Mouse (Mus musculus): ENCODE results near the gene Prelp.
A peak's percentile ranks its signal among the peaks of the same experiment; 100 is the strongest.
"Not testable (repeated sequence)": the region's sequence is repeated elsewhere in the genome, so short reads cannot be mapped to it uniquely, and the experiment has no call there.

The Prelp gene

DNA sequence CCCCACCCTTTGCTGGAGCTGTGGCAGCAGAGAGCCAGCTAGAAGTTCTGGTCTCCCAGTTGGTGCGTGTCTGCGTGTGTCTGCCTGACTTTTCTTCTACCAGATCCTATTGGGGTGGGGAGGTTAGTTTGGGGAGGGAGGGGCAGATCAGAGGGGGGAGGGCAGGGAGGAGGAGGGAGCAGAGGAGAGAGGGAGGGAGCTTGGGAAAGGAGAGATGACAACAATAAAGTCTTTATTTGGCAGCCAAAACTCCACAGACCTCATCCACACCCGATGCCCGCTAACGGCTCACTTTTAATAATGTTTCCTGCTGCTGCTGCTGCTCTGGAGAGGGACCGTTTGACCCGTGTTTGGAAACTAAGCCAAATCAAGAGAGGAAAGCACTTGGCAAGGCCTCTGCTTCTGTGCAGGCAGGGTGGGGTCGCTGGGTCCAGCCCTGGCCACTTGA is at the start of gene Prelp:
TSS of gene Prelp (minus strand) at position 111 of the 448 bp plus-strand sequence.
- DNase-seq, result peak; percentile 69

DNA sequence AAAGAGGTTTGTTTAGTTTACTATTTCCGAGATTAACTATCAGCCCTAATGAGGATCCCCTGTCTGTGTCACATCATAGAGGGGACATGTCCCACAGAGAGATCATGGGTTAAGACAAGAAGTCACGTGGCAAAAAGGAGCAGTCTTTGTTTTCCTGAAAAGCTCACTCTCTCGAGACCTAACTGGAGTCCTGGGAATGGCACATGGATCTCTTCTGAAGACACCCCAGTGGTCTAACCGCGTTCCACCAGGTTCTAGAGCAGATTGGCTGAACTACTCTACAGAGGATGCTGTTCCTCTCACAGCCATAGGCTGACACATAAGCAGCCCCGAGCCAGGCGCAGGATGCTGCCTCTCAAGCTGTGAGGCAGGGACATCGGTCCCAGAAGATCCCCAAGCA is 48.2 kb upstream of the Prelp start:
- DNase-seq, result no peak

DNA sequence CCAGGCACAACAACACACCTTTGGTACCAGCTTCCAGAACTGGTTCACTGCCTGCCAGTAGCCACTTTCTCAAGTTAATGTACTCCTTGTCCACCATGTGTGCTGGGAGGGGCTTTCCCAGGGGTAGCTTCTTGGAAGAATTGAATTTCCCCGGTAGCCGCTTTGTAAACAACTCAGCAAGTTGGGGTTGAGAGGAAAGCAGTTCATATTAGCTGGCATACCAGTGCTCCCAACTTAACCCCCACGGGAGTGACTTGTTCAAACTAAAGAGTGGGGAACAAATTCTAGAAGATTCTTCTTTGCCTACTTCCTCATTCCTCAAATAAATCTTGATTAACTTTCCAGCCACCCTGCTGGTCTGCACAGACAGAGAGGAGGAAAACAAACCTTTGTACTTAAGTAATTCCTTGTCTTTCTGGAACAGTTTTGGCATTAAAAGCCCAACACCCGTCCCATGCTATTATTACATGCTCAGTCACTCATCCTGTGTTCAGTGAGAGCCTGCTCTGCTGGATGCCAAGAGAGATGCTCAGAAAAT is 47.6 kb upstream of the Prelp start:
- no peak for DNase-seq

DNA sequence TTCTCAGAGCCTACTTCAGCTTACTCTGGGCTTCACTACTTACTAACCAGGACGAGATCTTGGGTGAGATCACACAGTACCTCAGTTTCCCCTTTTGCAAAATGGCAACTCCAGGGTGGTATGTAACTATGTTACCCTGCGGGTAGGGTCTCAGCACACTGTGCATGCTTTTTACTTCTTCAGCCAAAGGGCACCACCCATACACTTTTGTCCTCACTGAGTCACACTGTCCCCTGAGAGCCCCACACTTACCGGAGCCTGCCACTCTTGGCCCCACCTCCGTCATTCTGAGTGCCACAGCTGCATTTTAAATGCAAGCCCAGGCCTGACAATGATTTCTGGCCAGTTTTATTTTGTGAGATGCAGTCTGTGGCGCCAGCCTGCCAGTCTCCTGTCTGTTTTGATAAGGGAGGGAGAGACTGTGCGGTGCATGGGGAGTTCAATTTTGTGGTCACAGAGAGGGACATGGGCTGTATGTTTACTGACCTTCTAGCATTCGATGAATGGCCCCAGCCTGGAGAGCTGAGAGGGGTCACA is 46.3 kb upstream of the Prelp start:
- no peak for DNase-seq

DNA sequence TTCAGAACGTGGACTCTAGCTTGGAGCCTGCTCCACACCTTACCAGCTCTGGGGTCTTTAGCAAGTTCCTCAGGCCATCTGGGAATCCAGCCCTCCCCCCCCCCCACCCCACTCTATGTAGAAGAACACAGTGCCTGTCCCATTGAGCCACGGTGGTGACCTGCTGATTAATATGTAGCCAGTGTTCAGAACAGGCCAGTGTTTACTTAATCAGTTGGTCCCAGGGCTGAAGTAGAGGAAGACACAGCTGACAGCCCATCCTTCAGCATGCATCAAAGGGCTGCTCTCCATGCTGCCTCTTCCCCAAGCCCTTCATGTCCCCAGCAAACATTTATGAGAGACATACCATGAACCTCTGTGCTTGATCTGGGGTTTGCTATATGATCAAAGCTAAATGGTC is 44.8 kb upstream of the Prelp start:
- DNase-seq, result no peak

DNA sequence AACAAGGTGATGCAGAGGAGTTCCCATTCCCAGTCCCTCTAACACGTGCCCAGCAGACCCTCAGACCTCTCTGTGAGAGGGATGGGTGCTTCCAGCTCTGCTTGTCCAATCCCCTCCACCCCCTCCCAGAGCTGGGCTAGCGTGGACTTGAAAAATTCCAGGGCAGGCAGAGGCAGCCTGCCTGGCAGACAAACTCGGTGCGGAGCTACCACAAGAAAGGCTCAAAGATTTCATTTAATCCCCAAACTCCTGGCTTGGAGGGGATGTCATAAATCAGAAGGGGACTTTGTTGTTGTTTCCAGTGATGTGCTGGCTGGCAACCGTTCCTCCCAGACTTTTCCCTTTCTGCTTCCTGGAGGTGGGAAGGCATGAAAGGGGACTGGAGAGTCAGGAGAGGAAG is 44.1 kb upstream of the Prelp start:
- DNase-seq, result peak; percentile 39

DNA sequence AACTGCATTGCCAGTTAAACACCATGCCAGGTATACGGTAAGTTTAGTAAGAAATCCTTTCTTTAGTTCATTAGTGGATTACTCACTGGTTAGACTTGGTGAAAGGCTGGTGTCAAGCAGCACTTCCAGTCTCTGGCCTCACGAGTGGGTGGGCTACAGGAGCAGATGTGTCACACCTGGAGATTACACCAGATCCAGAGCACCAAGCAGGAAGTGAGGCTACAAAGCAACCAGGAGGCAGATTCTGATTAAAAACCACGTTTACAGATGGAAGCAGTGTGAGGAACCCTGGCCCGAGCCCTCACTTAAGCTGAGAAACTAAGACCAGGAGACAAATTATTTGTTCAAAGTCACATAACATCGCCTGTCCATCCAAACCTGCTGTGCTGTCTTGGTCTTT is 43.5 kb upstream of the Prelp start:
- DNase-seq, result peak; percentile 5

DNA sequence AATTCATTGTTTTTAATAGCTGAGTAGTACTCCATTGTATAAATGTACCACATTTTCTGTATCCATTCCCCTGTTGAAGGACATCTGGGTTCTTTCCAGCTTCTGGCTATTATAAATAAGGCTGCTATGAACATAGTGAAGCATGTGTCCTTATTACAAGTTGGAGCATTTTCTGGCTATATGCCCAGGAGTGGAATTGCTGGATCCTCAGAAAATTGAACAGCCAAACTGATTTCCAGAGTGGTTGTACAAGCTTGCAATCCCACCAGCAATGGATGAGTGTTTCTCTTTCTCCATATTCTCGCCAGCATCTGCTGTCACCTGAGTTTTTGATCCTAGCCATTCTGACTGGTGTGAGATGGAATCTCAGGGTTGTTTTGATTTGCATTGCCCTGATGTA is 42.4 kb upstream of the Prelp start:
- not testable (repeated sequence) for DNase-seq

DNA sequence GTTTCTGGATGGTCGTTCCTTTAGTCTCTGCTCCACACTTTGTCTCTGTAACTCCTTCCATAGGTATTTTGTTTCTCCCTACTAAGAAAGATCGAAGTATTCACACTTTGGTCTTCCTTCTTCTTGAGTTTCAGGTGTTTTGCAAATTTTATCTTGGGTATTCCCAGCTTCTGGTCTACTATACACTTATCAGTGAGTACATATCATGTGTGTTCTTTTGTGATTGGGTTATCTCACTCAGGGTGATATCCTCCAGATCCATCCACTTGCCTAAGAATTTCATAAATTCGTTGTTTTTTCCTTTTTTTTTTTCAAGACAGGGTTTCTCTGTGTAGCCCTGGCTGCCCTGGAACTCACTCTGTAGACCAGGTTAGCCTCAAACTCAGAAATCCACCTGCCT is 41.9 kb upstream of the Prelp start:
- DNase-seq, result not testable (repeated sequence)

DNA sequence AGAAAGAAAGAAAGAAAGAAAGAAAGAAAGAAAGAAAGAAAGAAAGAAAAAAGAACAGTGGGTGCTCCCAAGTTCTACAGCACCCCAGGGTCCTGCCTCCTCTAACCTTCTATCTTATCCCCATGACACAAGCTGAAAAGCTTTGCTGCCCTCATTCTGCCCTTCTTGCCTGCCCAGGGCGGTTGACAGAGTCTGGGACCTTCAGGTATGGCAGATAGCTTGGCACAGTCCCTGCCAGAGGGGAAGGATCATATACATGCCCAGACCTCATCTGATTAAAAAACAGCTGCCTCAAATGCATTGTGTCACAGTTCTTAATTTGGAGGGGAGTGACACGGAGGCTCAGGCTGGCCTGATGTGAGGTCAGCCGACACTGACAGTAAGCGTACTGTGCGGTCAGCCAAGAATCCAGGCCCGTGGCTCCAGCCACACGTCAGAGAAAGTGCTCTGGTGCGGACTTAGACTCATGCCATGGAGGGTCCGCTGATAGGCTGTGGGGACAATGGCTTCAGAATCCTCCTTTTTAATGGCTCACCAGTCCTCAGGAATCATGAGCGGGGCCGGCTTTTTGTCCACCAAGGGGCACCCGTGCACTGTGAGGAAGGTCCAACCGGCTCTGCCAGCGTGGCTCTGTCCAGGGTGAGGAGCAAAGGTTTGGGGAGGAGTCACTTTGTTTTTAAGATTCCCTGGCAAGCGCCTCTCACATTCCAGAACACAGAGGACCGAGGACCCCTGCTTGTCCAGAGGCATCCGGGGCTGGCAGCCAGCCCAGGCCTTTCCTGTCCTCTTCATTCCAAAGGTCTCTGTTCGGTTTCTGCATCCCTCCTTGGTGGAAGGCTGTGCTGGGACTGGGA is 40.3 kb upstream of the Prelp start:
- DNase-seq, result peak; percentile 96

DNA sequence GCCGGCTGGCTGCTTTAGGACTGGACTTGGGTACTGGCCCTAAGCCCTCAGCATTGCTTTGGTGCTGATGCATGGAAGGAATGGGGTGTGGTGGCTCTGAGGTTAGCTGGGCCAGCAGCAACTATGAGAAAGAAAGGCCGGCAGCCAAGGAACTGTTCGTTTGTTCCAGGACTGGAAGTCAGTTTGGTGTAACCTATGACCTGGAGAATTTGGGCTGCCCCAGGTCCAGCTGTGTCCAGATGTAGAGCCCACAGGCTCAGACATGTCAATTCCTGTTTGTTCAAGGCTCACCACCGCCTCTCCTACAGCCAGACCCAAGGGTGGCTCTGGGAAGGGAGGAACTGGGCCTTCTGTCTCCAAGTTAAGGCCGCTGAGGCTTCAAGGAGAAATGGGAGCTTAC is 38.3 kb upstream of the Prelp start:
- peak; percentile 58 for DNase-seq

DNA sequence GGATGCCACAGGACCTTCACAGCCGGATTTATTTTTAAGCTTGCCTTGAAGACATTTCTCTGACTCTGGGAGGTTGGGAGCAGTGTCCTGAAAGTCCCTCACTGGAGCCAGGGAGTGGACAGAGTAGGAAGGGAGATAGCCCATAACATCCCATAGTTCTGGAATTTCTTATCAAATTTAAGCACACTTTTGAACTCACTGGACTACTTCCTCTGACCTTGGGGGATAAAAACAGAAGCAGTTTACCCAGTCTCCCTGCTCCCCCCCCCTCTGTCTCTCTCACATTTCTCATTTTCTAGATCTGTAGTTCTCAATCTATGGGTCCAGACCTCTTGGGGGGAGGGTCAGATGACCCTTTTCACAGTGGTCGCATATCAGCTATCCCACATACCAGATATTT is 32.8 kb upstream of the Prelp start:
- no peak for DNase-seq

DNA sequence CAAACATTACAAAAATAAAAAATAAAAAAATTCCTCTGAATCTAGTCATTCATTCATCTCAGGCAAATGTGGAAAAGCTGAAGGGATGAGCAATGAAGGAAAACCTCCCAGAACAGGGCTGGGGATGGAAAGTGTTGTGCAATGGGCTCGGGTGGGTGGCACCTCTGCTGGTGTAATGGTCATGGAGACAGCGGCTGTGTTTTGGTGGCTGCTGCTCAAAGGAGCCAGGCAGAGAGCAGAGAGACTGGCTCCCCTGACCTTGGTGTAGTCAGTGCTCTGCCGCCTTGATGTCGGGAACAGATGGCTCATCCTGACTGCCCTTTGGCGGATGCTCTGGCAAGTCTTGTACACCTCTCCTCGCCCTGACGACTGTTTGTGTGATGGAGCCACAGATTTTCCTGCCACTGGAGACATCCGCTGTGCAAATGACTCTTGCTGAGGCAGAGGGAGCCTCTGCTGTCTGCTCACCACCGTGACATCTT is 32.1 kb upstream of the Prelp start:
- no peak for DNase-seq

DNA sequence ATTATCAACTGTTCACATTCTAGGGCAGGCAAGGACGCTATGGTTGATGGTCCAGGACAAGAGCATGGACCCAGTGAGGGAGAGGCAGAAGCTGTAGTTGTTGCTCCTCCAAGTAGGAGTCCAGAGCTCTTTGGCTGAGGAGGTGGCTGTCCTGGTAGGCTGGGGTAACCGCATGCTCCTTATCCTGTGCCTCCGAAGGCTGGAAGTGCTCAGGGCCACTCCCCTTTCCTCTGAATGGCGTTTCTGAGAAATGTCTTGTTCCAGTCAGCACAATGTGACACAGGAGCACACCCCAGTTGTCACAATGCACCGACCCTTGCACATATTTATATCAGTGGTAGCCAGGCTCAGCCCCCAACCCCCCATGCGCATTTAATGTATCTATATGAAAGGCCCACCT is 30.4 kb upstream of the Prelp start:
- no peak for DNase-seq

DNA sequence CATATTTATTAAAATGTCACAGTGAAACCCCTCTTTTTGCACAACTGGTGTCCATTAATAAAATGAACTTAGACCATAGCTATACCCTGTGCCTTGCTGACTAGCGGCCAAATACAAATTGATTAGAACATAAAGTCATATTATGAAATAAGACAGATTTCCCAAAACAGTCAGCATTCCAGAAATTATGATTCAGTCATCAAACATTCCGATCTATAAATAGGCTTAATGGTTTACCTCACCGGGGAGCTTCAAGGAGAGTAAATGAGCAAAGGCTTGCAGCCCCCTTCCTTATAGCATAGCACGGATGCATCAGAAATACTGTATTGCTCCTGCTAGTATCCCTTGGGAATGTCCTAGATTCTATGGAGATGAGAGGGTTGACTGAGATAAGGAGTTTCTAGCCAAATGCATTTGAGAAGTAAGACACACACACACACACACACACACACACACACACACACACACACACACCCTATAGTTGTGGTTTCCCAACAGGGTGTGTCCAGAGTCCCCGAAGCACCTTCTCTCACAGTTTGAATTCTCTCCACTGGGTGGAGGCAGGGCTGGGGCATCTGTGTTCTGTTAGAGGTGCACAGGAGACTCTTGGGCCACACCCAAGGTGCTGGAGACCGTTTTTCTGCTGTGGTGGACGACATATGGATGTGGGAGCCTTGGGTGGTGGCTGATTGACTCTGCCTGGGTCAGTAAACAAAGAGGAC is 29.0 kb upstream of the Prelp start:
- no peak for DNase-seq

DNA sequence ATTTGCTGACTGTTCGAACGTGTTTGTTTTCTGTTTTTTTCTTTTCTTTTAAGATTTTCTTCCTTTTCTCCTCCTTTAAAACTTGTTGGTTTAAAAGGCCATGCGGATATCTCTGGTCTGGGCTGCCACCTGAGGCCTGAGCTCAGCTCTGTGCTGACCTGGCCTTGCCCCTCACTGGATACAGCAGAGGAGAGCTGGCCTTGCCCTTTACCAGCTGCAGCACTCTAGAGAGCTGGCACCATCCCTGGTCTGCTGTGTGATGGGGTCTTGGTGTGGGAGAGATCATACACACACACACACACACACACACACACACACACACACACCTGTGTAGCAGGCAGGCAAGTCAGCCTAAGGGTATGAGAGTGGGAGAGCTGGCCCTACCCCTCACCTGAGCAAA is 23.9 kb upstream of the Prelp start:
- DNase-seq, result no peak

DNA sequence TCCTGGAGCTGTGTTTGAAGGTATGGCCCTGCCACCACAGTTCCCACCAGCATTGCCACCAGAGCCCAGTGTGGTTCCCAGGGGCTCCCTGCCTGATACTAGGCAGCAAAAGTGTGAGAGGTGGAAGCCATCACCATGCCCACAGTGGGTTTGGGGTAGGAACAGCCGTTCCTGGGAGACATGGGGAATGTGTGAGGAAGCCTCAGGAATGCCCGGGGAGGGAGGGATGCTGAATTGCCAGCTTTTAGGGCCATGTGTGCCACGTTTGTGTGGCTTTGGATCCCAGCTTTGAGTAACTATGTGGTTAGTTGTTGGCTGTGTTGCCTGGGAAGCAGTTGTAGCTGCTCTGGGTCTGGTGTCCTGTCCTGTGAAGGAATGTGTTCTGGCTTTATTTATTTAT is 20.7 kb upstream of the Prelp start:
- no peak for DNase-seq

DNA sequence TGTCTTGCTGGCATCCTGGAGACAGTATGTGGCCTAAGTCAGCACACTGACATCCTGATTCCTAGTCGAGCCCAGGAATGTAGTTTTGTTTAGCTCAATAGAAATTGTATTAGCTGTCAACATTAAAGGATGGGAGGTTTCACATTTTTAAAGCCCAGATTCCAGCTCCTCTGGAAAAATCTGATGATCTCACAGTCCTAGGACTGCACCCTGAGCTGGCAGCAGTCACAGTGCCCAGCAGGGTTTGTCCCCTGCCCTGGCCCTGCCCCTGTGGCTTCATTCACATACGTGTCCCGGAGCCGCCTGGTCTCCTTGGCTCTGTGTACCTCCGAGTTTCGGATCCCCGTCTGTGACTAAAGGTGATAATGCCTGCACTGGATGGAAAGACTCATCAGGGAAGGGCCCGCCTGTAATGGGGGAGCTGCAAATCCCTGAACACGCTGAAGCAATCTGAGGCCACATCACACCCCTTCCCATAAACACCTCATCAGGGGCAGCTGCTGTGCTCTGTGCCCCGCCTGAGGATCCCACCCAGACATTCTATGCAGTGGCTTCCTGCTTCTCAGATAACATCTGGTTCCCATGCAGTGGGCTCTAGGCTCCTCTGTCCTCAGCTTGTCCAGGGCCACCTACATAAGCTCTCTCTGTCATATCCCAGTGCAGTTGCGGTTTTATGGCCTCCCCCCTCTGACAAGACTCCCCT is 20.1 kb upstream of the Prelp start:
- DNase-seq, result no peak

DNA sequence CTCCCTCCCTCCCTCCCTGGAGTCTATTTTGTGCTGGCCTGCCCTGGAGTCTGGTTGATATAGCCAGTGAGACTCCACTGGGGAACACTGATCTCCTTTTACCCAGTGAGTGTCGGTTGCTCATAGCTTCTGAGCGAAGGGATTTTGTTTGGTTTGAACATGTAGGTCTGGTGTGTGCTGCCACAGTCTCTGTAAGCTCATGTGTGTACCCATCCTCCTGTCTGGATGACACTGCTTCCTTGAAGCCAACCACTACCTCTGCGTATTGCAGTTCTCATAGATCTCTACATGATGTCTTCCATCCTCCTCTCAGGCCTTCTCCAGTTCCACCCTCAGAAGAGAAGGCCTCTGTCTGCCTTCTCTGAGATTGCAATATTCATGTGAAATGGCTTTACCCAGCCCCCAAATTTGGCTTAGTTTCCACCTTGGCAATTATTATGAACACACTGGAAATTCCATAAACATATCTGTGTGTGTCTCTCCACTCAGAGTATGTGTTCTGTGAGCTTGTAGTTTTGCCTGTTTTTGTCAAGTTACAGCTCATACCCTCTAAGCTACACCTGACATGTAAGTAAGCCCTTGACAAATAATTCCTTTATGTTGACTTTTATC is 19.4 kb upstream of the Prelp start:
- DNase-seq, result no peak

DNA sequence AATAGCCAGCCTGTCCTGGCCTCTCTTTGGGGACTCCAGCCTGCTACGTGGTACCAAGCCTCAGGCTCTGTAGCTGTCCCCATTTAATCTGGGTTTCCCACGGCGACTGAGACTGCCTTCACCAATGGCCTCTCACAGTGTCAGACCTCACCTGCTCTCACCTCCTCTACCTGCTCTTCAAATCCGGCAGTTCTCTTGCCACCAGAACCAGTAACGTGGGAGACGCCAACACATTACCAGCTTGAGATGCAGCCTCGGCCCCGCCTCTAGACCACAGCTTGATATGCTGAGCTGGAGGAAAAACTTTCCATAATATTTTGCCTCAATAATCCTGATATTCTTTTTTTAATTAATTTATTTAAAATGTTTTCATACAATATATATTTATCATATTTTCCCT is 18.5 kb upstream of the Prelp start:
- DNase-seq, result no peak

DNA sequence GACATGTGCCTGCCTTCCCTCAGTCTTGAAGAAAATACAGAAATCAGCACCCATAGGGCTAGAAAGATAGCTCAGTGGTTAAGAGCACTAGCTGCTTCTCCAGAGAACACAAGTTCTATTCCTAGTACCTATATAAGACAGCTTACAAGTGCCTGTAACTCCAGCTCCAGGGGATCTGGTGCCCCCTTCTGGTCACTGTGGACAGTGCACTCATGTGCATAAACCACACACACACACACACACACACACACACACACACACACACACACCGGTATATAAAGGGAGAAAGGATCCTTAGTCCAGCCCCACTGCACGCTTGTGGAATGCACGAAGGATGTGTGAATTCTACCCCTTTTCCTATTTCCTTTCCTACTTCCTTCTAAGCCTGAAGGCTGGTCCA is 15.0 kb upstream of the Prelp start:
- no peak for DNase-seq

DNA sequence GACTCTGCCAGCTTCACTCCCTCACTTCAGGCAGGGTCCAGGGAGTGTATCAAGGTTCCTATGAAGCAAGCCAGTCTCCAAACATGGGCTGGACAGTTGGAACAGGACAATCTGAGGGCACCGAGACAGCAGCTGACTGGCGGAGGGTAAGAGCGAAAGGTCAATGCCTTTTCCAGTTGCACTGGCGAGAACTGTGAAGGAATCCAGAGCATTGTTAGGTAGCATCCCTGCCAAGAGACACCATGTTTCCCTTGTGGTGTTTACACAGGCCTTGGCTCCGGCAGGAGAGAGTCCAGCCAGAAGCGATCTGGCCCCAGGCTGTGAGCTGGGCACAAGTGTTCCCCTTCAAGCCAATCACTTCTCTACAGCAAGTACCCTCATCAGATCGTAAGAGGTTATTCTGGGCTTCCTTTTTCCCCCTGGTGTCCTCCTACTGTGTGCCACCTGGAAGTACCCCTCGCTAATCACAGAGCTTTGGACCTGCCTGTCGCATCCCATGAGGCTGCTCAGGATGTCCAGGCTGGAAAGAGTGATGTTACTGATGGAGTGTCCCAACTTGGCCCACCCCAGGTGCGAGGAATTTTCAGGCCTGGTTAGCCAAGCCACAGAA is 13.2 kb upstream of the Prelp start:
- DNase-seq, result no peak
